Mouse (Mus musculus): ENCODE measurements at regions not wholly inside any gene's neighbourhood (a gene's known extent, or its start where the extent isn't known, plus 50 kb on each side); places are given as distances from the start of the nearest gene placed in this dataset.

DNA sequence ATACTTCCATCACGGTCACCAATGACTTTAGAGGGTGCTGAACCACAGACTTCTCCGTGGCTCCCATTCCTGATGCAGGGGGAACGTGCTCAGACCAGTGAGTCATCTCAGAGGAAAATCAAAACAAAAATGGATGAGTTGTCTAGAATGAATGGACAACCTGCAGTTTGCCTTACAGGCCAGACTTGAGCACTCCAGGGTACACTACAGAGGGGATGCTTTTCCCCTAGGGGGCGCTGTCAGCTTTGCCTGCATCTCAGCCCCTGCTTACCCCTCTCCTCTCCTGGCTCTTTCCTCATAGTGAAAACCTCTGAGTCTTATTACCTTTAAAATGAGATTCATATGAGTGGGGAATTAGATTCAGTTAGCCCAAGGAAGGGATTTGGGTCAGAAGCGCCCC is 75.4 kb upstream of the Wscd1 start:
- peak; percentile 68 to 74 for DNase-seq

DNA sequence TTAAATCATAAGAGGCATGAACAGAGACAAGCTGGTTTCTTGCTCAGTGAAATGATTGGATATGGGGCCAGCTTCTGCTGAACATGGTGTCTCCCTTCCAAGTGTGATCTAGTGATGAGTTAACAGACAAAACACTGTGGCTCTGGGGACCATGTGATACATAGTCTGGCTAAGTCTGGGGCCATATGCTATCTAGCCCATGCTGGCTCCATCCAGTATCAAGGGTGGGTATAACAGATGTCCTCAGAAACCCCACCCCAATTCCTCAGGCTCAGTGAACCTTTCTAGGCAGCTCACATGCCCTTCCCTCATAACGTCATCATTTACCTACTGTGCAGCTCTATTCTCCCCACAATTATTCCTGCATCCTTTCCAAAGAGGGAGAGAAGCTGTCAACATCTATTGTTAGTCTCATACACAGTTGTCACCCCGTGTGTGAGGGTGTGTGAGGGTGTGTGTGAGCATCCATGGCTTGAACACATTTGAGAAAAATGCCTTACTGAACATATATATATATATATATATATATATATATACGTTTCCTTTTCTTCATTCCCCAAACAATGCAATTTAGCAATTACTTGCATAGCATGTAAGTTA is 73.9 kb upstream of the Wscd1 start:
- no peak for DNase-seq

DNA sequence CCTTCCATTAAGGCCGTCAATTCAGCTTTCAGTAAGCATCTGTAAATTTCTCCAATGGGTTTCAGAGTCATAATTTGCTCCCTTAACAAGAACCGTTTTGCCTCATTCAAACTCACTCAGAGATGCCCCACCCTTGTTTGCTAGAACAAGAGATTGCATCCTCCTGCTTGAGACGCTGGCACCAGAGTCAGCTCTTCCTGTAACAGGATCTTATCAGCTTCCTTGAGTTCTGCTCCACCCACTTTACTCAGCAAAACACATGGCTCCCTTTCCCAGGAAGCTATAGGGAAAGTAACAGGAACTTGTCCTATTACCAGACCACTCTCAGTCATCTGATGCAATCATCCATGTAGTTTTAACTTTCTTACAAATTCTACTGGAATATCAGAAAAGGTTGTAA is 52.7 kb upstream of the Wscd1 start:
- no peak for DNase-seq

DNA sequence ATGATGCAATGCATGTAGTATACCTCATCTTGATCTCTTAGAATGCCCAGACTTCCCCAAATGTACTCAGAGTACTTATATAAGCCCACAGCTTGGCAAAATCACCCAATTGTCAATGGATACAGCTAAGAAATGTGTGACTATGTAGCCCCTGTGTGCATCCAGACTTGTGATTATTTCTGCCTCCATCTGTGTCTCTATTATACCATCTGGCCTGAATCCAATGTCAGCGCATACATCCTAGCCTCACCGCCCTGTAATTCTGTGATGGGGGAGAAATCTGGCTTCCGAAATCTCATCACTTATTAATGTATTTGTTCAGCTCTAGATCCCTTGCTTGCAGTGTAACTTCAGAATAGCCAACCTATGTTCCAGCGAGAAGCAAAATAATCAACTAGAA is 50.9 kb upstream of the Wscd1 start:
- DNase-seq, result no peak

Data from layer of hippocampus, postnatal 36 days (tissue).